ENCODE assay signal across 27 mouse cellular contexts in the genomic region with DNA sequence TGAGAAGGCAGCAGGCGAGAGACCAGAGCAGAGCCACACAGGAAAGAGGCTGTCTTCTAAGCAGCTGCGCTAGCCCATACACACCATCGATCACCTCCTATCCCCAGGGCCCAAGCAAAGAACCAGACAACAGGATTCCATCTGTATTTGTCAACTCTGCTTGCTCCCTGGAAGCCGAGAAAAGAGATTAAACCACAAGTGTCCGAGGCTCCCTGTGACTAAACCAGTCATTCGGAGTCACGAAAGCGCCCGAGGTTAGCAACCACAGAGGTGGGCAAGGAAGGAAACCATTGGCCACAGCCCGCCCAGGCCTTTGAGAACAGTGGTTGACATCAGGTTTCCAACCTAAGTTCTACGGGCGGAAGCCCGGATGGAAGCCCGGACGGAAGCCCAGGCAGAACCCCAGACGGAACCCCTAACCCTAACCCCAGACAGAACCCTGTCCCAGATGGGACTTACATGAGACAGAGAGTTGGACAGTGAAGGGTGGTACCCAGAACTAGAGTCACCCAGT. TPM values are rescaled to one million over a fixed set of nuclear protein-coding genes. Genes with fewer than 3 reads are reported as not detected.
DNase-seq lines count a peak whose midpoint lies in the region; ATAC-seq and TF ChIP-seq lines count a peak whose summit lies in the region.
"Had no signal": no experiment of that assay in that cellular context is flagged by ENCODE, and none has a peak within 500 bp of the region (broad histone marks: within the 10 kb centered on the region; RNA-seq: fewer than 3 reads in every experiment).

No protein-coding gene starts in this region.

- 79% methylated on average over 16 of the region's 16 CpGs for WGBS in neural tube, embryonic 13.5 days
- WGBS in limb, embryonic 13.5 days = 79% methylated on average over 16 of the region's 16 CpGs

- no peaks in the 10 kb centered on the region; the same call in 1 of the 2 replicates for H3K27me3 ChIP-seq in neural tube, embryonic 13.5 days
- no peaks in the 10 kb centered on the region for H3K27me3 ChIP-seq in limb, embryonic 13.5 days
- H3K27me3 ChIP-seq: heart, embryonic 13.5 days; hindbrain, embryonic 15.5 days; midbrain, embryonic 13.5 days; neural tube, embryonic 15.5 days had no signal

- H3K27ac ChIP-seq in gastrocnemius, adult 2 months = peak overlapping the region; percentile 35
- 0 out of 2 replicates have a peak overlapping the region, but pooled peaks have one; percentile 1 for H3K27ac ChIP-seq in neural tube, embryonic 13.5 days (replicated peaks)
- H3K27ac ChIP-seq in limb, embryonic 13.5 days = 0 out of 2 replicates have a peak overlapping the region, but pooled peaks have one; percentile 22
- H3K27ac ChIP-seq: heart, embryonic 13.5 days; hindbrain, embryonic 15.5 days; midbrain, embryonic 13.5 days; neural tube, embryonic 15.5 days had no signal

- H3K4me1 ChIP-seq in neural tube, embryonic 13.5 days (replicated peaks) = peaks cover 65% of the 10 kb centered on the region
- H3K4me1 ChIP-seq in limb, embryonic 13.5 days = peaks cover 57% of the 10 kb centered on the region

- no peak for TF ChIP-seq CTCF in gastrocnemius, adult 2 months (IDR thresholded peaks at IDR 0.05)

- H3K9ac ChIP-seq in neural tube, embryonic 13.5 days = no peak overlapping the region
- H3K9ac ChIP-seq in limb, embryonic 13.5 days = no peak overlapping the region
- H3K9ac ChIP-seq: hindbrain, embryonic 15.5 days; liver, postnatal 0 days; midbrain, embryonic 13.5 days; neural tube, embryonic 15.5 days had no signal

- no peak for ATAC-seq in neural tube, embryonic 13.5 days (ENCODE audit: low read depth)
- no peak for ATAC-seq in limb, embryonic 13.5 days (ENCODE audit: low FRiP score, low read depth)
- ATAC-seq: CD4-positive, CD25-positive, alpha-beta regulatory T cell, adult 4 months; forebrain, embryonic 14.5 days; intestine, postnatal 0 days; liver, postnatal 0 days; midbrain, embryonic 13.5 days had no signal

- H3K9me3 ChIP-seq in neural tube, embryonic 13.5 days = no peaks in the 10 kb centered on the region
- H3K9me3 ChIP-seq in limb, embryonic 13.5 days = no peaks in the 10 kb centered on the region
- H3K9me3 ChIP-seq: heart, embryonic 13.5 days; hindbrain, embryonic 15.5 days; megakaryocyte, embryonic 14.5 days; midbrain, embryonic 13.5 days; neural tube, embryonic 15.5 days had no signal

- H3K4me3 ChIP-seq in gastrocnemius, adult 2 months = no peak overlapping the region
- no peak overlapping the region for H3K4me3 ChIP-seq in neural tube, embryonic 13.5 days
- no peak overlapping the region for H3K4me3 ChIP-seq in limb, embryonic 13.5 days
- H3K4me3 ChIP-seq: heart, embryonic 13.5 days; hindbrain, embryonic 15.5 days; megakaryocyte, embryonic 14.5 days; midbrain, embryonic 13.5 days; neural tube, embryonic 15.5 days had no signal

- H3K4me2 ChIP-seq in neural tube, embryonic 13.5 days = no peak overlapping the region
- H3K4me2 ChIP-seq in limb, embryonic 13.5 days (replicated peaks) = no peak overlapping the region
- H3K4me2 ChIP-seq: heart, embryonic 13.5 days; hindbrain, embryonic 15.5 days; liver, embryonic 11.5 days; midbrain, embryonic 13.5 days; neural tube, embryonic 15.5 days had no signal

- DNase-seq in gastrocnemius, adult 2 months = no peak
- DNase-seq in gastrocnemius, postnatal 10 days = no peak
- DNase-seq in neural tube, embryonic 10.5 days (ENCODE audit: extremely low spot score, low spot score) = no peak
- no peak for DNase-seq in right cerebral cortex, postnatal 36 days (ENCODE audit: low spot score in 2 of 2)
- no peak for DNase-seq in kidney, adult 18-20 months
- DNase-seq in layer of hippocampus, postnatal 25 days (ENCODE audit: extremely low spot score in 1 of 2, low spot score in 1 of 2) = no peak
- DNase-seq: cerebellum, adult 11-12 months; cerebellum, postnatal 10 days; embryo, embryonic 11 days; heart, adult 18-20 months; heart, postnatal 14 days; kidney, postnatal 10 days; left cerebral cortex, postnatal 4 days; liver, postnatal 0 days; lung, postnatal 10 days; right cerebral cortex, adult 18-20 months had no signal

- H3K36me3 ChIP-seq in neural tube, embryonic 13.5 days = no peaks in the 10 kb centered on the region
- H3K36me3 ChIP-seq in limb, embryonic 13.5 days = no peaks in the 10 kb centered on the region
- H3K36me3 ChIP-seq: heart, embryonic 13.5 days; hindbrain, embryonic 15.5 days; midbrain, embryonic 13.5 days; neural tube, embryonic 15.5 days had no signal

- intact Hi-C loops in gastrocnemius, adult 2 months (cut with DNase I) = no loop called here

RNA-seq across cellular contexts. Expression of a gene that starts 32.4 kb away (rescaled TPM):
- total RNA-seq in gastrocnemius, adult 2 months (2021) = 1 to 10 TPM; 2.9 to 4.2 TPM
- total RNA-seq in gastrocnemius, postnatal 10 days (2021) = 10 to 100 TPM; 11.2 to 13.8 TPM
- polyA plus RNA-seq in neural tube, embryonic 13.5 days (2015; fragmentation: Nextera tagmentation; extraction: Ambion mirVana) = 5.3 and 5.7 TPM in 2 replicates
- 2.9 and 3.5 TPM in 2 replicates for polyA plus RNA-seq in limb, embryonic 13.5 days (2015; fragmentation: Nextera tagmentation; extraction: Ambion mirVana)
- total RNA-seq in layer of hippocampus, postnatal 25 days (2021) = 10 to 100 TPM; 20.9 to 22.3 TPM
